Mouse (Mus musculus): ENCODE data around the gene Ctcfl. TPM values are rescaled to one million over a fixed set of nuclear protein-coding genes. Genes with fewer than 3 reads are reported as not detected.
A peak's percentile ranks its signal among the peaks of the same experiment; 100 is the strongest.

Ctcfl gene
- polyA plus RNA-seq, 1 experiment from 2014 or later, result not detected

DNA sequence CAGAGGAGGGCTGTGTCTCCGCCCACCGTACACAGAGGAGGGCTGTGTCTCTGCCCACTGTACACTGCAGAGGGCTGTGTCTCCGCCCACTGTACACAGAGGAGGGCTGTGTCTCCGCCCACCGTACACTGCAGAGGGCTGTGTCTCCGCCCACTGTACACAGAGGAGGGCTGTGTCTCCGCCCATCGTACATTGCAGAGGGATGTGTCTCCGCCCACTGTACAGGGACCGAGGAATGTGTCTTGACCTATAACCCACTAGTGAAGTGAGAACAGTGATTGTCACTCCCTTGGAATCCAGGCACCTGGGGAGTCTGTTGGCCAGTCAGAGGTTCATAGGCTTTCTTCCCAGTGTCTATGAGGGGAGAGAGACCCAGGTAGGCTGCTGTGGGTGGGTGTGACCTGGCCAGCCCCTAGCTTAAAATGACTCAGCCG, 62.4 kb downstream of the Ctcfl start:
- Histone ChIP-seq H3K36me3 (ENCODE audit: insufficient read depth, low read length) (no peaks in the 10 kb centered on the region), H3K27ac (ENCODE audit: low read length) (no peak overlapping the region), H3K9me3 (ENCODE audit: low read length) (no peaks in the 10 kb centered on the region), H3K4me1 (ENCODE audit: insufficient read depth, low read depth, low read length) (0 out of 2 replicates have a peak, but pooled peaks cover 5% of the 10 kb centered on the region), H3K4me3 (ENCODE audit: low read depth, low read length) (no peak overlapping the region), H3K4me2 (replicated peaks; ENCODE audit: low read depth, low read length) (no peak overlapping the region), H3K27me3 (replicated peaks; ENCODE audit: insufficient read depth, low read length) (no peaks in the 10 kb centered on the region), H3K9ac (replicated peaks; ENCODE audit: low read depth) (no peak overlapping the region)
- no peak for TF ChIP-seq CTCF (IDR thresholded peaks at IDR 0.05)
- TF ChIP-seq EP300 (IDR thresholded peaks at IDR 0.05), result no peak
- ATAC-seq (peak; percentile 75), DNase-seq (ENCODE audit: low spot score) (peak; percentile 50)
- 63% methylated on average over 9 of the region's 11 CpGs for WGBS

DNA sequence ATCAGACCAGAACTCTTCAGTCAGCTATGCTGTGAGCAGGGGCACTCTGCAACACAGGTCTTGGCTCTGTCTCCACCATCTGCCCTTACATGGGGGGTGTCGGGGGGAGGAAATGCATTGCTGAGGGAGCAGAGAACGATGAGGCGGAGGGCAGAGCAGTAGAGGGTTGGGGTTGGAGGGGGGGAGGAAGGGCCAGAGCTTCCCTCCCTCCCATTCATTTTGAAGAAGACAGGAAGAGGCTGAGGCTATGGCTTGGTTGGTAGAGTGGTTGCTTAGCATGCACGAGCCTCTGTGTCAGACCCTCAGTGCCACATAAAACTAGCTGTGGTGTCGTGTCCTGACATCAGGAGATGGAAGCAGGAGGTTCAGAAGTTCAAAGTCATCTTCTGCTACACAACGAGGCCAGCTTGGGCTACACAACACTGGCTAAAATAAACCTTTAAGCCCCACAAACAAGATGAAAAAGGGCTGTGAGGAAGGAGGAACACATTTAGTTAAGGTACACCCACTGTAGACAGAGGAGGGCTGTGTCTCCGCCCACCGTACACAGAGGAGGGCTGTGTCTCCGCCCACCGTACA, 62.9 kb downstream of the Ctcfl start:
- no peak for ATAC-seq
- TF ChIP-seq CTCF (IDR thresholded peaks at IDR 0.05) (no peak), EP300 (IDR thresholded peaks at IDR 0.05) (no peak)
- WGBS, result 69% methylated on average over 10 of the region's 10 CpGs
- no peaks in the 10 kb centered on the region for H3K36me3 ChIP-seq (ENCODE audit: insufficient read depth, low read length)
- no peak overlapping the region for H3K4me2 ChIP-seq (replicated peaks; ENCODE audit: low read depth, low read length)
- H3K27ac ChIP-seq (ENCODE audit: low read length), result no peak overlapping the region
- H3K9ac ChIP-seq (replicated peaks; ENCODE audit: low read depth), result no peak overlapping the region
- H3K4me1 ChIP-seq (ENCODE audit: insufficient read depth, low read depth, low read length), result 0 out of 2 replicates have a peak, but pooled peaks cover 5% of the 10 kb centered on the region
- no peaks in the 10 kb centered on the region for H3K9me3 ChIP-seq (ENCODE audit: low read length)
- H3K4me3 ChIP-seq (ENCODE audit: low read depth, low read length), result no peak overlapping the region
- no peak for DNase-seq (ENCODE audit: low spot score)
- no peaks in the 10 kb centered on the region for H3K27me3 ChIP-seq (replicated peaks; ENCODE audit: insufficient read depth, low read length)

DNA sequence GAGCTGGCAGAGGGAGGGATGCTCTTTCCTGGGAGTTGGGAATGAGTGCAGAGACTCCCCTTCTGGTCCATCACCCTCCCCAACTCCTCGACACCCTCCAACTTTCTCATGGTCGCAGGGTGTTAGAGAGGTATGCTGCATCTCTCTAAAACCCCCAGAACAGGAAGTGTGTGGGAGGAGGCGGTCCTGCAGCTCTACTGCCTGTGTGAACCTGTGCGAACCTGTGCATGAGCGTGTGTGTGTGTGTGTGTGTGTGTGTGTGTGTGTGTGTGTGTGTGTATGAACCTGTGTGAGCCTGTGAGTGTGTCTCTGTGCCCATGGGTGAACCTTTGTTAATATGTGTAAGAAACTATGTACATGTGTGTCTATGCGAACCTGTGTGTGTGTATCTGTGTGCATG, 65.5 kb downstream of the Ctcfl start:
- H3K4me2 ChIP-seq (replicated peaks; ENCODE audit: low read depth, low read length), result no peak overlapping the region
- H3K27ac ChIP-seq (ENCODE audit: low read length), result no peak overlapping the region
- no peaks in the 10 kb centered on the region for H3K27me3 ChIP-seq (replicated peaks; ENCODE audit: insufficient read depth, low read length)
- no peak overlapping the region for H3K9ac ChIP-seq (replicated peaks; ENCODE audit: low read depth)
- TF ChIP-seq EP300 (IDR thresholded peaks at IDR 0.05), result no peak
- no peak for TF ChIP-seq CTCF (IDR thresholded peaks at IDR 0.05)
- no peak for ATAC-seq
- no peak overlapping the region for H3K4me3 ChIP-seq (ENCODE audit: low read depth, low read length)
- DNase-seq (ENCODE audit: low spot score), result no peak
- H3K36me3 ChIP-seq (ENCODE audit: insufficient read depth, low read length), result no peaks in the 10 kb centered on the region
- H3K4me1 ChIP-seq (ENCODE audit: insufficient read depth, low read depth, low read length), result no peaks in the 10 kb centered on the region
- WGBS, result 60% methylated on average over 6 of the region's 6 CpGs
- H3K9me3 ChIP-seq (ENCODE audit: low read length), result no peaks in the 10 kb centered on the region

DNA sequence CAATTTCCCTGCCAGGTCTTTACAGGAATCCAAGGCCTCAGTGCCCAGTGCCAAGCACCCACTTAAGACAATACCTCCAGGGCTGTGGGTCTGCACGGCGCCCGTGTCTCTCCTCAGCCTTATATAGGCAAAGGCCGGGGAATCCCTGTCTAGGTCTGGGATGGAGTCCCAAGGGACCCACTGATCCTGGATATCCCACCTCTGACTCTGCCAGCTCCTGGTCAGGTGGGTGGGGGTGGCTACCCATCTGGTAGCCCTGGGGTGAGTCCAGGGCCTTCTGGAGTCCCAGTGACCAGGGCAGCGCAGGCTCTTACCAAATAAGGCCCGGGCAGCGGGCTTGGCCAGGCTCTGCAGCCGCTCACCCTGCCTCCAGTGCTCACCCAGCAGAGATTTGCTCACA, 66.4 kb downstream of the Ctcfl start:
- DNase-seq (ENCODE audit: low spot score), result no peak
- H3K9ac ChIP-seq (replicated peaks; ENCODE audit: low read depth), result no peak overlapping the region
- H3K36me3 ChIP-seq (ENCODE audit: insufficient read depth, low read length), result no peaks in the 10 kb centered on the region

DNA sequence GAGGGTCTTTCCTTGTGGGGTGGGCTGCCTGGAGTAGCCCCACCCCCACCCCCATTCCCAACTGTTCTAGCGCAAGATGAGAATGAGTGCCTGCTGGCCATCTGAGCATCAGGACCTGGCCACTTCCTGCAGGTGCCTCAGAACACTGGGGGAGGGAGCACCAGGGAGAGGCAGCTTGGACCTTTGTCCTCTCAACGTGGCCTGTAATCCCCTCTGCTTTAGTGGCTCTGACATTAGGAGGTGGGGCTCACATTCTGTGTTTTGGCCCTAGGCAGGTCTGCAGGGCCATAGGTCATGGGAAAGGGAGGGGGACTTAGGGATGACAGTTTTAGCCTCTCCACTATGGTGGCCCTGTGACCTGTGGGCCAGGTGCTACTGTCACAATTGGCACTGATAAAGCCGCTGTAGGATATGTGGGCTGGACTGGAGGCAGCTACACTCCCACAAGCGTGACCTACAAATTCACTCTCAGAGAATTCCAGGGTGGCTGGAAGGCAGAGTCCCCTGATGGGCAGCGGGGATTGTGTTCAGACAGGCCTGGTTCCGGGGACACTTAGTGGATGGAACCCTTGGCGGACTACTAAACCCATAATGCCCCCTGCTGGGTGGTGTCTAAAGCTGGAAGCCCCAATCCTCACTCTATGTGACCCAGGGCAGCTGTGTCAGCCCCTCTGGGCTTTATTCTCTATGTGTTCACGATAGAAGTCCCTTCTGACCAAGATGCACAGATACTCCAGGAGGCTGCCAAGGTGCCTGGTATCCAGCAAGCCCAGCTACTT, 68.5 kb downstream of the Ctcfl start:
- no peak overlapping the region for H3K9ac ChIP-seq (replicated peaks; ENCODE audit: low read depth)
- H3K36me3 ChIP-seq (ENCODE audit: insufficient read depth, low read length), result no peaks in the 10 kb centered on the region
- TF ChIP-seq EP300 (IDR thresholded peaks at IDR 0.05) (no peak), CTCF (IDR thresholded peaks at IDR 0.05) (no peak; the same call in 1 of the 2 replicates)
- DNase-seq (ENCODE audit: low spot score), result no peak
- no peak overlapping the region for H3K27ac ChIP-seq (ENCODE audit: low read length)
- H3K9me3 ChIP-seq (ENCODE audit: low read length), result no peaks in the 10 kb centered on the region
- H3K4me3 ChIP-seq (ENCODE audit: low read depth, low read length), result no peak overlapping the region
- ATAC-seq, result no peak
- H3K4me1 ChIP-seq (ENCODE audit: insufficient read depth, low read depth, low read length), result no peaks in the 10 kb centered on the region
- WGBS, result 46% methylated on average over 8 of the region's 8 CpGs
- H3K4me2 ChIP-seq (replicated peaks; ENCODE audit: low read depth, low read length), result no peak overlapping the region
- no peaks in the 10 kb centered on the region for H3K27me3 ChIP-seq (replicated peaks; ENCODE audit: insufficient read depth, low read length)

More for the DNA sequence above, 66.4 kb downstream of the Ctcfl start:
- WGBS, result 90% methylated on average over 8 of the region's 8 CpGs
- no peak for TF ChIP-seq EP300 (IDR thresholded peaks at IDR 0.05)
- Histone ChIP-seq H3K27me3 (replicated peaks; ENCODE audit: insufficient read depth, low read length) (no peaks in the 10 kb centered on the region), H3K27ac (ENCODE audit: low read length) (no peak overlapping the region), H3K4me2 (replicated peaks; ENCODE audit: low read depth, low read length) (no peak overlapping the region), H3K4me3 (ENCODE audit: low read depth, low read length) (no peak overlapping the region), H3K4me1 (ENCODE audit: insufficient read depth, low read depth, low read length) (no peaks in the 10 kb centered on the region), H3K9me3 (ENCODE audit: low read length) (no peaks in the 10 kb centered on the region)
- ATAC-seq, result no peak

DNA sequence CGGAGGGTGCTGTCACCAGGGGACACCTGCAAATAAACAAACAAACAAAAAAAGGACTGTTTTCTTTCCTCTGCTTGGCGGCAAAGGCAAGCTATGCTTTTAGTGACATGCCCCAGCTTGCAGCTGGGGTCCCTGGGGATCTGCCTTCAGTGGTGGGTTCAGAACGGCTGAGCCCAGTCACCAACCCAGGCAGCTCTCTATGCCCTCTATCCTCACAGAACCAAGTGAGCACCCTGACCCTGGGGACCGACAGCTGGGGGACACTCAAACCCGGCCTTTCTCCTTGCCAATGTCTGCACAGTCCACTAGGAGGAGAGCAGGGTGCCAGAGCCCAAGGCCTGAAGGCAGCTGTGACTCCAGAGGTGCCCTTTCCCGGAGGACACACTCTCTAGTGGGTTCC, 69.5 kb downstream of the Ctcfl start:
- Histone ChIP-seq H3K36me3 (ENCODE audit: insufficient read depth, low read length) (no peaks in the 10 kb centered on the region), H3K9me3 (ENCODE audit: low read length) (no peaks in the 10 kb centered on the region), H3K9ac (replicated peaks; ENCODE audit: low read depth) (no peak overlapping the region), H3K4me3 (ENCODE audit: low read depth, low read length) (no peak overlapping the region), H3K4me2 (replicated peaks; ENCODE audit: low read depth, low read length) (no peak overlapping the region), H3K4me1 (ENCODE audit: insufficient read depth, low read depth, low read length) (no peaks in the 10 kb centered on the region), H3K27ac (ENCODE audit: low read length) (no peak overlapping the region), H3K27me3 (replicated peaks; ENCODE audit: insufficient read depth, low read length) (no peaks in the 10 kb centered on the region)
- DNase-seq (ENCODE audit: low spot score) (no peak), ATAC-seq (no peak)
- TF ChIP-seq EP300 (IDR thresholded peaks at IDR 0.05), result no peak
- no peak for TF ChIP-seq CTCF (IDR thresholded peaks at IDR 0.05)
- WGBS, result 47% methylated on average over 6 of the region's 6 CpGs
